Mouse (Mus musculus) thymus, adult 2 months (tissue): ENCODE results near the gene Tubgcp2. TPM values are rescaled to one million over a fixed set of nuclear protein-coding genes. Genes with fewer than 3 reads are reported as not detected.

Source experiments
- DNase-seq: peaks from one replicate; pipeline ENCODE4 v3.0.0; 2021
- H3K27ac ChIP-seq: fragments of 200-500 bp; 2 replicates; pipeline ENCODE4 v1.5.1; 2012; ENCODE audit warnings: low read length, control low read depth; ENCODE audit not compliant: control insufficient read depth, insufficient read depth
- H3K27me3 ChIP-seq: fragments of 200-500 bp; 2 replicates; pipeline ENCODE4 v1.6.1; 2012; ENCODE audit warnings: mild to moderate bottlenecking, low read length, moderate library complexity, mixed read lengths; ENCODE audit not compliant: control insufficient read depth, insufficient read depth
- H3K36me3 ChIP-seq: fragments of 200-500 bp; 2 replicates; pipeline ENCODE4 v1.6.1; 2012; ENCODE audit warnings: mild to moderate bottlenecking, low read length, moderate library complexity; ENCODE audit not compliant: control insufficient read depth, insufficient read depth
- H3K4me1 ChIP-seq: fragments of 200-500 bp; replicated peaks from 2 replicates; pipeline ENCODE4 v1.6.1; 2012; ENCODE audit warnings: low read length; ENCODE audit not compliant: control insufficient read depth, insufficient read depth
- H3K4me3 ChIP-seq: fragments of 200-500 bp; 2 replicates; pipeline ENCODE4 v1.5.1; 2012; ENCODE audit warnings: mild to moderate bottlenecking, low read length, control low read depth, moderate library complexity; ENCODE audit not compliant: control insufficient read depth, insufficient read depth
- CTCF ChIP-seq: fragments of 200-500 bp; IDR thresholded peaks from 2 replicates; pipeline ENCODE4 v1.5.1; 2012; ENCODE audit warnings: mild to moderate bottlenecking, control low read depth, low read length, moderate library complexity, borderline replicate concordance; ENCODE audit not compliant: control insufficient read depth, poor library complexity, insufficient read depth; ENCODE audit errors: extremely low read depth
- POLR2A ChIP-seq: fragments of 200-500 bp; IDR thresholded peaks from 2 replicates; pipeline ENCODE4 v1.6.1; 2012; ENCODE audit warnings: mild to moderate bottlenecking, low read length, control low read depth, moderate library complexity; ENCODE audit not compliant: control insufficient read depth, poor library complexity, insufficient read depth; ENCODE audit errors: extremely low read depth
- WGBS: fragments of 180-500 bp; shearing (Covaris S2); methylation state at CpG from one replicate; pipeline ENCODE4 v1.1.7; 2018; 5-methylcytosine and 5-hydroxymethylcytosine counted together
- polyA plus RNA-seq: library from polyadenylated mRNA; depleted of rRNA; stranded (reverse); fragments of >200 nt; gene quantifications from 2 replicates; pipeline ENCODE4 v1.2.3, GENCODE M21; 2012

Tubgcp2 gene
- polyA plus RNA-seq, 1 experiment, result 39.7 TPM

DNA sequence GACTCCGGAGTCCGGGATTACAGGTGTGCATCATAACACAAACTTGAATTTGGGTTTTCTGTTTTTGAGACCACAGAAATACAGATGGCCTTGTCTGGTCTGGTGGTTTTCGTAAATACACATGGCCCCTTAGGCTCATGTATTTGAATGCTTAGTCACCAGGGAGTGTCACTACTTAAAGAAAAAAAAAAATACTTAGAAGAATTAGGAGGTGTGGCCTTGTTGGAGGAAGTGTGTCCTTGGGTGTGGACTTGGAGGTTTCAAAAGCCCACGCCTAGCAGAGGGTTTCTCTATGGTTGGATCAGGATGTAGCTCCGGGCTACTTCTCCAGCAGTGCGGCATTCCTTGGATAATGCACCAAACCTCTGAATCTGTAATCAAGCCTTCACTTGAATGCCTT is 41.2 kb upstream of the Tubgcp2 start:
- Histone ChIP-seq H3K27ac (no peak overlapping the region), H3K4me1 (peaks cover 2% of the 10 kb centered on the region; the same call in 1 of the 2 replicates), H3K36me3 (no peaks in the 10 kb centered on the region), H3K4me3 (no peak overlapping the region), H3K27me3 (peaks cover 3% of the 10 kb centered on the region; the same call in 1 of the 2 replicates)
- 60% methylated on average over 6 of the region's 6 CpGs for WGBS
- TF ChIP-seq POLR2A (no peak), CTCF (no peak)
- DNase-seq, result no peak

- Histone ChIP-seq H3K27me3 (no peaks in the 10 kb centered on the region; the same call in 1 of the 2 replicates), H3K4me3 (no peak overlapping the region), H3K36me3 (no peaks in the 10 kb centered on the region), H3K4me1 (no peaks in the 10 kb centered on the region), H3K27ac (no peak overlapping the region)
- no peak for DNase-seq
- 43% methylated on average over 39 of the region's 39 CpGs for WGBS
- no peak for TF ChIP-seq CTCF
- TF ChIP-seq POLR2A, result no peak
Measured at GRCm38 (mm10) chr7:140070042-140070711, 33.7 kb upstream of the Tubgcp2 start.

GRCm38 (mm10) chr7:140067397-140067796 is 30.9 kb upstream of the Tubgcp2 start:
- H3K36me3 ChIP-seq, result no peaks in the 10 kb centered on the region
- TF ChIP-seq POLR2A (no peak), CTCF (no peak)
- no peak overlapping the region for H3K27ac ChIP-seq
- DNase-seq, result no peak
- peaks cover 2% of the 10 kb centered on the region; the same call in 1 of the 2 replicates for H3K27me3 ChIP-seq
- no peak overlapping the region for H3K4me3 ChIP-seq
- WGBS, result 66% methylated on average over 6 of the region's 6 CpGs
- H3K4me1 ChIP-seq, result no peaks in the 10 kb centered on the region

- H3K4me3 ChIP-seq, result no peak overlapping the region
- 0 out of 2 replicates have a peak, but pooled peaks cover 5% of the 10 kb centered on the region for H3K4me1 ChIP-seq
- H3K36me3 ChIP-seq, result no peaks in the 10 kb centered on the region
- 22% methylated on average over 7 of the region's 7 CpGs for WGBS
- H3K27ac ChIP-seq, result no peak overlapping the region
- DNase-seq, result peak; percentile 61
- TF ChIP-seq CTCF, result no peak
- TF ChIP-seq POLR2A, result no peak
- H3K27me3 ChIP-seq, result peaks cover 19% of the 10 kb centered on the region; the same call in 1 of the 2 replicates
Measured at GRCm38 (mm10) chr7:140063092-140063491, 26.6 kb upstream of the Tubgcp2 start.

DNA sequence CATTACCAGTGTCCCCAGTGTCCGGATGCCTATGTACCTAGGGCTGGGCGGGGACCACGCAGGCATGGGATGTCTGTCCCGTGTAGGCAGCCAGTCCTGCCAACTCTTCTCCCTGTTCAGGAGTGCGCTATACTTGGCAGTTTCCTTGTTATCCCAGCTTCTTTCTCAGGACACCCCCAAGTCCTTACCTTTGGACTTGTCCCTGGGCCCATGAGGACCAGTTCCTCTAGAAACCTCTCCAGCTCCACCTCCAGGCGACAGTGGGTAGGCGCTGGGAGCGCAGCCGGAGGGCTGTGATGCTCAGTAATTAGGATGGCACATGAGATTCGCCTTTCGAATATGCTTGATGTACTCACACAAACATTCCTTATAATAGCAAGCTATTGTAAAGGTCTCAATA is 25.8 kb upstream of the Tubgcp2 start:
- Histone ChIP-seq H3K36me3 (no peaks in the 10 kb centered on the region), H3K4me3 (no peak overlapping the region), H3K27ac (no peak overlapping the region), H3K27me3 (peaks cover 23% of the 10 kb centered on the region; the same call in 1 of the 2 replicates), H3K4me1 (0 out of 2 replicates have a peak, but pooled peaks cover 5% of the 10 kb centered on the region)
- 36% methylated on average over 11 of the region's 11 CpGs for WGBS
- TF ChIP-seq CTCF, result no peak
- no peak for TF ChIP-seq POLR2A
- DNase-seq, result no peak

DNA sequence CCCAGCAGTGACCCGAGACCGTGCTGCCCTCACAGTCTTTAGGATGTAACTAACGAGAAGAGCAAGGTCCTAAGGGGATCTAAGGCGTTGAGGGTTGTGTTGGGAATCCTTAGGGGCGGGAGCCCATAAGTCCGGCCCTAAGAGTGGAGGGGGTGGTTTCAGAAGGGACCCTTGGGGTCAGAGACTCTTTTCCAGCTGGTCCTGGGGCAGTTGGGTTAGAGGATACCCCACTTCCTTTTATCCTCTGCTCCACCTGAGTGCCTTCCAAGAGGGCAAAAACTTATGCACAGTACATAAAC is 25.3 kb upstream of the Tubgcp2 start:
- Histone ChIP-seq H3K4me1 (0 out of 2 replicates have a peak, but pooled peaks cover 5% of the 10 kb centered on the region), H3K36me3 (no peaks in the 10 kb centered on the region), H3K27ac (no peak overlapping the region), H3K4me3 (no peak overlapping the region), H3K27me3 (peaks cover 28% of the 10 kb centered on the region; the same call in 1 of the 2 replicates)
- TF ChIP-seq POLR2A (no peak), CTCF (no peak)
- DNase-seq, result no peak
- WGBS, result 14% methylated on average over 6 of the region's 6 CpGs
